Mouse (Mus musculus) ES-Bruce4 (cell line): ENCODE data around the gene Krt82.

ENCODE experiments used
- CTCF ChIP-seq: IDR thresholded peaks from one replicate; pipeline ENCODE4 v1.8.1; 2011; ENCODE audit warnings: low read depth, low read length
- EP300 ChIP-seq: IDR thresholded peaks from 2 replicates; pipeline ENCODE4 v1.6.1; 2011; ENCODE audit warnings: low read depth, low read length; ENCODE audit not compliant: insufficient read depth
- POLR2A ChIP-seq: IDR thresholded peaks from one replicate; pipeline ENCODE4 v1.8.1; 2011; ENCODE audit warnings: low read length; ENCODE audit not compliant: insufficient read depth

GRCm38 (mm10) chr15:101558034-101558646 lies 7.7 kb upstream of the Krt82 start:
- TF ChIP-seq POLR2A, result no peak
- no peak for TF ChIP-seq EP300
- TF ChIP-seq CTCF, result no peak
